Mouse (Mus musculus) CH12.LX (cell line): ENCODE measurements around the gene 1700020A23Rik. TPM values are rescaled to one million over a fixed set of nuclear protein-coding genes. Genes with fewer than 3 reads are reported as not detected.

Experiments used
- DNase-seq: peaks from one replicate; pipeline ENCODE4 v3.0.0-alpha.2; 2013; ENCODE audit errors: extremely low read depth
- H3K27ac ChIP-seq: 2 replicates; pipeline ENCODE4 v1.5.1; 2012; ENCODE audit warnings: low read depth, mild to moderate bottlenecking, control low read depth, moderate library complexity; ENCODE audit not compliant: insufficient read depth
- H3K27me3 ChIP-seq: replicated peaks from 2 replicates; pipeline ENCODE3; 2012; ENCODE audit warnings: inconsistent platforms
- H3K36me3 ChIP-seq, 2 experiments: replicated peaks in 1 of 2; 2 replicates each; pipeline versions ENCODE3 to v1.6.1; 2012; ENCODE audit warnings: inconsistent platforms in 1 of 2, low read length in 1 of 2, mild to moderate bottlenecking in 1 of 2, mixed read lengths in 1 of 2, moderate library complexity in 1 of 2; ENCODE audit not compliant: control insufficient read depth in 1 of 2, insufficient read depth in 1 of 2
- H3K4me1 ChIP-seq, 2 experiments: 2 replicates each; pipeline ENCODE4 v1.6.1; 2012; ENCODE audit warnings: inconsistent platforms in 1 of 2, moderate library complexity in 1 of 2; ENCODE audit not compliant: insufficient read depth in 2 of 2, control insufficient read depth in 1 of 2
- H3K4me2 ChIP-seq: 2 replicates; pipeline ENCODE4 v1.6.1; 2012; ENCODE audit warnings: low read depth, mild to moderate bottlenecking, control low read depth; ENCODE audit not compliant: poor library complexity, insufficient read depth, severe bottlenecking
- H3K4me3 ChIP-seq, 3 experiments: fragments of 150-350 bp in 1 of 3; sonication (generic) in 1 of 3; replicated peaks in 1 of 3; 2 replicates each; pipeline versions ENCODE3 to v1.5.1; 2011 to 2012; ENCODE audit warnings: low read depth in 2 of 3, low read length in 2 of 3, mild to moderate bottlenecking in 2 of 3, moderate library complexity in 2 of 3, control low read depth in 1 of 3, improper control_type of control experiment in 1 of 3, inconsistent platforms in 1 of 3, mixed read lengths in 1 of 3; ENCODE audit not compliant: poor library complexity in 1 of 3
- H3K79me2 ChIP-seq: replicated peaks from 2 replicates; pipeline ENCODE4 v1.6.1; 2012; ENCODE audit warnings: mild to moderate bottlenecking, moderate library complexity; ENCODE audit not compliant: control insufficient read depth, poor library complexity, insufficient read depth, severe bottlenecking; ENCODE audit errors: extremely low read depth
- H3K9ac ChIP-seq: 2 replicates; pipeline ENCODE4 v1.6.1; 2012; ENCODE audit warnings: low read depth, mild to moderate bottlenecking, control low read depth, moderate library complexity; ENCODE audit not compliant: insufficient read depth
- H3K9me3 ChIP-seq: replicated peaks from 2 replicates; pipeline ENCODE3; 2012; ENCODE audit warnings: low read length, inconsistent platforms, mixed read lengths
- BHLHE40 ChIP-seq: IDR thresholded peaks from 2 replicates; pipeline ENCODE4 v1.6.1; 2011; ENCODE audit warnings: mild to moderate bottlenecking, low read depth, low read length, improper control_type of control experiment
- CHD2 ChIP-seq: IDR thresholded peaks from 2 replicates; pipeline ENCODE4 v1.6.1; 2011; ENCODE audit warnings: low read length, improper control_type of control experiment
- CTCF ChIP-seq, 2 experiments: IDR thresholded peaks in 1 of 2; conservative IDR thresholded peaks in 1 of 2; 2 replicates each; pipeline ENCODE4 v1.5.1; 2011 to 2012; ENCODE audit warnings: low read depth in 2 of 2, low read length in 2 of 2, improper control_type of control experiment in 1 of 2, inconsistent platforms in 1 of 2, mild to moderate bottlenecking in 1 of 2, moderate library complexity in 1 of 2
- EP300 ChIP-seq: IDR thresholded peaks from 2 replicates; pipeline ENCODE4 v1.6.1; 2011; ENCODE audit warnings: low read length, improper control_type of control experiment
- HCFC1 ChIP-seq: IDR thresholded peaks from 2 replicates; pipeline ENCODE4 v1.6.1; 2012; ENCODE audit warnings: low read depth, mild to moderate bottlenecking, inconsistent platforms, low read length, improper control_type of control experiment
- IRF4 ChIP-seq: IDR thresholded peaks from 2 replicates; pipeline ENCODE4 v1.6.1; 2014; ENCODE audit warnings: low read depth, mild to moderate bottlenecking, inconsistent platforms, low read length, improper control_type of control experiment
- JUND ChIP-seq: conservative IDR thresholded peaks from 2 replicates; pipeline ENCODE4 v1.6.1; 2011; ENCODE audit warnings: low read depth, low read length, improper control_type of control experiment
- MAZ ChIP-seq: IDR thresholded peaks from 2 replicates; pipeline ENCODE4 v1.6.1; 2012; ENCODE audit warnings: low read depth, mild to moderate bottlenecking, inconsistent platforms, low read length, improper control_type of control experiment, moderate library complexity
- MEF2A ChIP-seq: IDR thresholded peaks from 2 replicates; pipeline ENCODE4 v1.6.1; 2014; ENCODE audit warnings: low read depth, mild to moderate bottlenecking, inconsistent platforms, low read length, improper control_type of control experiment, borderline replicate concordance
- MXI1 ChIP-seq: IDR thresholded peaks from 2 replicates; pipeline ENCODE4 v1.6.1; 2011; ENCODE audit warnings: mild to moderate bottlenecking, low read depth, low read length, improper control_type of control experiment
- MYC ChIP-seq: IDR thresholded peaks from 2 replicates; pipeline ENCODE4 v1.6.1; 2011; ENCODE audit warnings: low read depth, mild to moderate bottlenecking, improper control_type of control experiment, low read length
- NRF1 ChIP-seq: IDR thresholded peaks from 2 replicates; pipeline ENCODE4 v1.6.1; 2014; ENCODE audit warnings: low read depth, mild to moderate bottlenecking, inconsistent platforms, low read length, improper control_type of control experiment, moderate library complexity
- RAD21 ChIP-seq: IDR thresholded peaks from 2 replicates; pipeline ENCODE4 v1.6.1; 2011; ENCODE audit warnings: low read depth, mild to moderate bottlenecking, low read length, improper control_type of control experiment, moderate library complexity
- RCOR1 ChIP-seq: conservative IDR thresholded peaks from 2 replicates; pipeline ENCODE4 v1.6.1; 2012; ENCODE audit warnings: low read depth, mild to moderate bottlenecking, inconsistent platforms, low read length, improper control_type of control experiment
- SMC3 ChIP-seq: IDR thresholded peaks from 2 replicates; pipeline ENCODE4 v1.6.1; 2011; ENCODE audit warnings: low read depth, low read length, improper control_type of control experiment
- TBP ChIP-seq: conservative IDR thresholded peaks from 2 replicates; pipeline ENCODE4 v1.6.1; 2011; ENCODE audit warnings: low read depth, low read length, improper control_type of control experiment
- ZNF384 ChIP-seq: IDR thresholded peaks from 2 replicates; pipeline ENCODE4 v1.6.1; 2012; ENCODE audit warnings: low read depth, low read length, improper control_type of control experiment, inconsistent platforms
- dilution Hi-C: fragments of 300-500 bp; cut with MboI; formaldehyde crosslinking; loops from 2 replicates; pipeline ENCODE4 v1.14.3; 2020; ENCODE audit warnings: low sequenced_read_pairs; ENCODE audit not compliant: extremely low pct_unique_long_range_greater_than_20kb, extremely low pct_ligation_motif_present
- in situ Hi-C: fragments of 300-500 bp; cut with MboI; formaldehyde crosslinking; loops from 3 replicates; pipeline ENCODE4 v1.14.3; 2019; ENCODE audit warnings: low sequenced_read_pairs, low pct_ligation_motif_present, low pct_unique_long_range_greater_than_20kb, mixed read lengths
- polyA plus RNA-seq: library from polyadenylated mRNA; unstranded; fragments of >175 nt; gene quantifications from 2 replicates; pipeline ENCODE4 v1.2.1, GENCODE M21; 2012; ENCODE audit warnings: low read depth; ENCODE audit not compliant: insufficient read length
- total RNA-seq, 2 experiments: library from RNA; depleted of rRNA; stranded (reverse); fragments of 300-350 nt in 1 of 2; fragments of >200 nt in 1 of 2; gene quantifications; 2 replicates each; pipeline ENCODE4 v1.2.3; 2012 to 2014

1700020A23Rik gene
- total and polyA plus RNA-seq, 3 experiments = not detected

- no peak for TF ChIP-seq TBP
- TF ChIP-seq ZNF384 = no peak
- no peak for TF ChIP-seq MYC
- TF ChIP-seq MXI1 = no peak
- peak; percentile 93 for TF ChIP-seq EP300
- peak; percentile 75; the same call in 1 of the 2 replicates for TF ChIP-seq RCOR1
These were observed 7.7 kb downstream of the 1700020A23Rik start (continued) for GRCm38 (mm10) chr2:130412775-130413174.

- H3K4me1 ChIP-seq = peaks cover 13 to 44% of the 10 kb centered on the region in 2 experiments
- dilution Hi-C loops (no loop called here), in situ Hi-C loops (no loop called here)
- H3K4me3 ChIP-seq = no peak overlapping the region
- TF ChIP-seq MYC (no peak), JUND (0 out of 2 replicates have a peak, but pooled peaks have one; percentile 15), CHD2 (0 out of 2 replicates have a peak, but pooled peaks have one; percentile 41), ZNF384 (0 out of 2 replicates have a peak, but pooled peaks have one; percentile 32), EP300 (peak; percentile 62), NRF1 (no peak), BHLHE40 (0 out of 2 replicates have a peak, but pooled peaks have one; percentile 24), SMC3 (no peak), RAD21 (peak; percentile 4), IRF4 (peak; percentile 60; the same call in 1 of the 2 replicates), CTCF (conservative IDR thresholded peaks at IDR 0.05 in 1 of 2, IDR thresholded peaks at IDR 0.05 in 1 of 2; ENCODE audit: low read depth in 2 of 2, low read length in 2 of 2) (peak in 1 of 2 experiments; percentile 38; a peak in 2 of 4 replicates), MAZ (no peak), TBP (no peak), MEF2A (peak; percentile 88), HCFC1 (no peak)
- peaks cover 2% of the 10 kb centered on the region for H3K9me3 ChIP-seq
- peaks cover 5 to 30% of the 10 kb centered on the region in 2 experiments for H3K36me3 ChIP-seq
- no peak overlapping the region; the same call in 1 of the 2 replicates for H3K27ac ChIP-seq
- no peak overlapping the region; the same call in 1 of the 2 replicates for H3K4me2 ChIP-seq
- H3K27me3 ChIP-seq = no peaks in the 10 kb centered on the region
- peak; percentile 42 for DNase-seq
- H3K9ac ChIP-seq = no peak overlapping the region
- H3K79me2 ChIP-seq = no peaks in the 10 kb centered on the region
These were observed 9.2 kb downstream of the 1700020A23Rik start for GRCm38 (mm10) chr2:130414094-130414856.
